29 mouse cellular contexts compared by ENCODE assay signal in genomic region chr10:59444106-59444505, GRCm38 (mm10). TPM values are rescaled to one million over a fixed set of nuclear protein-coding genes. Genes with fewer than 3 reads are reported as not detected.
A peak's percentile ranks its signal among the peaks of the same experiment; 100 is the strongest.
DNase-seq lines count a peak whose midpoint lies in the region; ATAC-seq and TF ChIP-seq lines count a peak whose summit lies in the region.
"Had no signal": no experiment of that assay in that cellular context is flagged by ENCODE, and none has a peak within 500 bp of the region (broad histone marks: within the 10 kb centered on the region; RNA-seq: fewer than 3 reads in every experiment).

No protein-coding gene starts in this region.

- no peak overlapping the region for H3K9ac ChIP-seq in lung, embryonic 15.5 days
- H3K9ac ChIP-seq in lung, postnatal 0 days (replicated peaks; ENCODE audit: low read depth): no peak overlapping the region
- H3K9ac ChIP-seq: embryonic facial prominence, embryonic 13.5 days; forebrain, embryonic 13.5 days; hindbrain, embryonic 13.5 days; intestine, embryonic 15.5 days had no signal

- H3K9me3 ChIP-seq in lung, embryonic 15.5 days: no peaks in the 10 kb centered on the region
- no peaks in the 10 kb centered on the region for H3K9me3 ChIP-seq in lung, postnatal 0 days (ENCODE audit: low read length)
- H3K9me3 ChIP-seq: embryonic facial prominence, embryonic 10.5 days; embryonic facial prominence, embryonic 13.5 days; forebrain, embryonic 13.5 days; hindbrain, embryonic 10.5 days; hindbrain, embryonic 13.5 days; intestine, embryonic 15.5 days had no signal

- TF ChIP-seq EP300 in lung, postnatal 0 days (IDR thresholded peaks at IDR 0.05): no peak

- H3K36me3 ChIP-seq in lung, embryonic 15.5 days: no peaks in the 10 kb centered on the region
- H3K36me3 ChIP-seq in lung, postnatal 0 days (ENCODE audit: insufficient read depth, low read length): no peaks in the 10 kb centered on the region
- H3K36me3 ChIP-seq: embryonic facial prominence, embryonic 10.5 days; embryonic facial prominence, embryonic 13.5 days; hindbrain, embryonic 10.5 days; hindbrain, embryonic 13.5 days; intestine, embryonic 15.5 days had no signal

- WGBS in lung, embryonic 15.5 days: 73% methylated on average over 3 of the region's 3 CpGs
- WGBS in lung, postnatal 0 days: 84% methylated on average over 3 of the region's 3 CpGs

- DNase-seq in lung, postnatal 0 days (ENCODE audit: low spot score): no peak
- DNase-seq in 416B (ENCODE audit: low read depth): peak; percentile 77
- DNase-seq in right cerebral cortex, postnatal 36 days (ENCODE audit: low spot score in 2 of 2): no peak
- DNase-seq: adrenal gland, adult 8-10 months; adrenal gland, postnatal 25 days; cerebellum, adult 11-12 months; cerebellum, adult 8-10 months; cerebellum, postnatal 25 days; gastrocnemius, adult 2 months; gastrocnemius, postnatal 14 days; heart, adult 18-20 months had no signal

- H3K27ac ChIP-seq in lung, embryonic 15.5 days: 0 out of 2 replicates have a peak overlapping the region, but pooled peaks have one; percentile 1
- no peak overlapping the region for H3K27ac ChIP-seq in lung, postnatal 0 days (ENCODE audit: low read length)
- H3K27ac ChIP-seq: embryonic facial prominence, embryonic 10.5 days; embryonic facial prominence, embryonic 13.5 days; forebrain, embryonic 13.5 days; gastrocnemius, adult 2 months; hindbrain, embryonic 10.5 days; hindbrain, embryonic 13.5 days; intestine, embryonic 15.5 days had no signal

- no peaks in the 10 kb centered on the region for H3K27me3 ChIP-seq in lung, embryonic 15.5 days
- no peaks in the 10 kb centered on the region for H3K27me3 ChIP-seq in lung, postnatal 0 days (replicated peaks; ENCODE audit: insufficient read depth, low read length)
- H3K27me3 ChIP-seq: embryonic facial prominence, embryonic 13.5 days; forebrain, embryonic 13.5 days; hindbrain, embryonic 13.5 days; intestine, embryonic 15.5 days had no signal

- peaks cover 45% of the 10 kb centered on the region for H3K4me1 ChIP-seq in lung, embryonic 15.5 days
- peaks cover 11% of the 10 kb centered on the region; the same call in 1 of the 2 replicates for H3K4me1 ChIP-seq in lung, postnatal 0 days (ENCODE audit: insufficient read depth, low read depth, low read length)
- H3K4me1 ChIP-seq: forebrain, embryonic 13.5 days had no signal

- no peak overlapping the region for H3K4me3 ChIP-seq in lung, embryonic 15.5 days
- no peak overlapping the region for H3K4me3 ChIP-seq in lung, postnatal 0 days (ENCODE audit: low read depth, low read length)
- H3K4me3 ChIP-seq: embryonic facial prominence, embryonic 10.5 days; embryonic facial prominence, embryonic 13.5 days; erythroblast, embryonic 14.5 days; forebrain, embryonic 13.5 days; gastrocnemius, adult 2 months; hindbrain, embryonic 10.5 days; hindbrain, embryonic 13.5 days; intestine, embryonic 15.5 days had no signal

- no peak for TF ChIP-seq CTCF in lung, postnatal 0 days (IDR thresholded peaks at IDR 0.05)

- H3K4me2 ChIP-seq in lung, embryonic 15.5 days: no peak overlapping the region
- H3K4me2 ChIP-seq in lung, postnatal 0 days (replicated peaks; ENCODE audit: low read depth, low read length): no peak overlapping the region
- H3K4me2 ChIP-seq: embryonic facial prominence, embryonic 13.5 days; forebrain, embryonic 13.5 days; hindbrain, embryonic 13.5 days; intestine, embryonic 15.5 days had no signal

- no peak for ATAC-seq in lung, embryonic 15.5 days (ENCODE audit: borderline replicate concordance, extremely low read depth, low FRiP score, low TSS enrichment)
- no peak for ATAC-seq in lung, postnatal 0 days
- peak; percentile 76 for ATAC-seq in common myeloid progenitor, adult 5-6 weeks (replicated peaks; ENCODE audit: low read depth, poor library complexity, severe bottlenecking)
- ATAC-seq in megakaryocyte progenitor cell, adult 5-6 weeks (replicated peaks; ENCODE audit: poor library complexity): peak; percentile 39; the same call in 1 of the 2 replicates
- ATAC-seq: activated CD4-positive, CD25-positive, alpha-beta regulatory T cell, adult 4 months; forebrain, embryonic 13.5 days; forebrain, embryonic 16.5 days; hindbrain, embryonic 16.5 days; intestine, embryonic 15.5 days had no signal

RNA-seq across cellular contexts. Expression of gene Oit3, which starts 2.5 kb away (rescaled TPM):
- 2.1 and 2.7 TPM in 2 replicates for polyA plus RNA-seq in lung, embryonic 15.5 days (2015; fragmentation: Nextera tagmentation; extraction: Ambion mirVana)
- 1.1 and 1.7 TPM in 2 replicates for polyA plus RNA-seq in lung, postnatal 0 days (2015; fragmentation: Nextera tagmentation; extraction: Ambion mirVana)
- total RNA-seq in common myeloid progenitor, adult 5-6 weeks (2017): 0.32 TPM in 1 of 2 replicates, not detected in the other
- total RNA-seq in megakaryocyte progenitor cell, adult 5-6 weeks (2015): 1.0 TPM in 1 of 2 replicates, not detected in the other
- 0.21 TPM in 1 of 2 replicates, not detected in the other for total RNA-seq in megakaryocyte progenitor cell, adult 5-6 weeks (2017)
- total RNA-seq: ES-E14; heart, adult 18-20 months; heart, postnatal 25 days had no signal
- polyA plus RNA-seq: activated CD4-positive, CD25-positive, alpha-beta regulatory T cell, adult 4 months had no signal

RNA-seq across cellular contexts. Expression of gene Pla2g12b, which starts 40.6 kb away (rescaled TPM):
- polyA plus RNA-seq in lung, embryonic 15.5 days (2015; fragmentation: Nextera tagmentation; extraction: Ambion mirVana): 0.14 and 0.60 TPM in 2 replicates
- polyA plus RNA-seq in lung, postnatal 0 days (2015; fragmentation: Nextera tagmentation; extraction: Ambion mirVana): 0.12 and 0.43 TPM in 2 replicates
- not detected in 2 replicates for total RNA-seq in common myeloid progenitor, adult 5-6 weeks (2017)
- not detected in 2 replicates for total RNA-seq in megakaryocyte progenitor cell, adult 5-6 weeks (2015)
- total RNA-seq in megakaryocyte progenitor cell, adult 5-6 weeks (2017): not detected in 2 replicates
- total RNA-seq: adrenal gland, adult 8-10 months; adrenal gland, postnatal 25 days; gastrocnemius, adult 2 months; gastrocnemius, postnatal 4 days; heart, adult 18-20 months; heart, postnatal 25 days had no signal
- polyA plus RNA-seq: activated CD4-positive, CD25-positive, alpha-beta regulatory T cell, adult 4 months; brain, embryonic 14.5 days; cortical plate, adult 2 months; embryonic facial prominence, embryonic 10.5 days; embryonic facial prominence, embryonic 13.5 days; erythroblast, embryonic 14.5 days; forebrain, embryonic 13.5 days; forebrain, embryonic 16.5 days; hindbrain, embryonic 10.5 days; hindbrain, embryonic 13.5 days; hindbrain, embryonic 16.5 days had no signal

RNA-seq across cellular contexts. Expression of gene Gm10273, which starts 48.7 kb away (rescaled TPM):
- polyA plus RNA-seq in lung, embryonic 15.5 days (2015; fragmentation: Nextera tagmentation; extraction: Ambion mirVana): 1.8 and 5.7 TPM in 2 replicates
- polyA plus RNA-seq in lung, postnatal 0 days (2015; fragmentation: Nextera tagmentation; extraction: Ambion mirVana): 4.4 and 12.7 TPM in 2 replicates
- total RNA-seq in common myeloid progenitor, adult 5-6 weeks (2017): 53.0 and 75.4 TPM in 2 replicates
- total RNA-seq in megakaryocyte progenitor cell, adult 5-6 weeks (2015): 67.4 and 68.7 TPM in 2 replicates
- total RNA-seq in megakaryocyte progenitor cell, adult 5-6 weeks (2017): 51.9 and 123 TPM in 2 replicates

Comparison
In these comparisons a context has a peak if more than half of its experiments do, and no peak if none do; other contexts are left out.
1. ATAC-seq: peak in common myeloid progenitor, adult 5-6 weeks (single experiment) and megakaryocyte progenitor cell, adult 5-6 weeks (single experiment); none in lung, embryonic 15.5 days (single experiment) and lung, postnatal 0 days (single experiment).